8 mouse cellular contexts compared by ENCODE assay signal in the genomic region with DNA sequence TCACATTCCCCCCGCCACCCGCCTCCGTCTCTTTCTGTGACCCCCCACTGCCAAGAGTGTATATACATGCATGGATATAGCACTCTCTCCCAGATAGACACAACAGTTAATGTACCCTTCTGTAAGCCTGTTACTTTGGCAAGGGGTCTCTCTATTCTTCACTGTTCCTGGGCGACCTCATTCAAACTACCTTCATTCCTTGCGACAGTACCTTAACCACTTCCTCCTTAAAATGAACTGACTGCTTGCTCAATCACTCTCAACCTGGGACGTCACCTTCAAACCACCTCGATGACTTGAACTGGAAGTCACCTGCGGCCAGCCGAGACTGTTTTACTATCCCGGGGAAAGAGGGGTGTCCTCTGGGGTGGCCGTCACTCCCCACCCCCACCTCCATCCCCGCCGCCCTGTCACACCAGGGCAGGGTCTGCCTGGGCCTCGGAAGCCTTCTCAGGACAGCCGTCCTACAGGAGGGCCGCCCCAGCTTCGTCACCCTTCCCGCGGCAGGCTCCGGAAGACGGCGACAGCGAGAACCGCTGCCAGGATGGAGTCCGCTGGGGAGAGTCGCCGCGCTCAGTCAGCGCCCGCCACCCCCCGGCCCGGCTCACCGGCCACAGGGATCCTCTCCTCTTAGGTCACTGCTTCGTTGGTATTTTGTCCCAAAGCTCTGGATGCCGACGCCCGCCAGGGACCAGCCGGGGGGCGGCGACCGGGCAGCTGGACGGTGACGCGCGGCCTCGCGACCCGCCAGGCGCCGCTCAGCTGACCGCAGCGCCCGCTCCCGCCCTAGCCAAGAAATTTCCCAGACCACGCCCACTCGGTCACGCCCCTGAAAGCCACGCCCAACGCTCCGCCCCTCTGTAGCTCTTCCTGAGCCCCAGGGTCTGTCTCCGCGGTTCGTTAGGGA. TPM values are rescaled to one million over a fixed set of nuclear protein-coding genes. Genes with fewer than 3 reads are reported as not detected.
A peak's percentile ranks its signal among the peaks of the same experiment; 100 is the strongest.
DNase-seq lines count a peak whose midpoint lies in the region; ATAC-seq and TF ChIP-seq lines count a peak whose summit lies in the region.

Gene Optn, minus strand, starts transcription at position 753 of the 907 bp plus-strand sequence.

- H3K27me3 ChIP-seq in C2C12 (ENCODE audit: control insufficient read depth, insufficient read depth, insufficient read length), result no peaks in the 10 kb centered on the region
- no peaks in the 10 kb centered on the region for H3K27me3 ChIP-seq in heart, embryonic 14.5 days (ENCODE audit: control insufficient read depth, insufficient read depth, low read length)
- no peaks in the 10 kb centered on the region for H3K27me3 ChIP-seq in liver, embryonic 12.5 days (replicated peaks)
- H3K27me3 ChIP-seq in splenic B cell, adult 2 months (ENCODE audit: control insufficient read depth, insufficient read depth, low read length, poor library complexity, severe bottlenecking), result no peaks in the 10 kb centered on the region

- H3K9ac ChIP-seq in heart, embryonic 14.5 days (ENCODE audit: low read length), result peak within 1 kb of the TSS; percentile 79
- peak within 1 kb of the TSS; percentile 79 for H3K9ac ChIP-seq in liver, embryonic 12.5 days

- peaks cover 21% of the 10 kb centered on the region for H3K79me2 ChIP-seq in C2C12 (ENCODE audit: control insufficient read depth, insufficient read depth)

- no peak for TF ChIP-seq CTCF in C2C12 (IDR thresholded peaks at IDR 0.05; ENCODE audit: control insufficient read depth, insufficient read depth, insufficient read length)

- no peaks in the 10 kb centered on the region for H3K36me3 ChIP-seq in C2C12 (ENCODE audit: control insufficient read depth, insufficient read depth)
- H3K36me3 ChIP-seq in heart, embryonic 14.5 days (ENCODE audit: control insufficient read depth, insufficient read depth, low read length), result no peaks in the 10 kb centered on the region
- H3K36me3 ChIP-seq in liver, embryonic 12.5 days, result peaks cover 3% of the 10 kb centered on the region; the same call in 1 of the 2 replicates
- no peaks in the 10 kb centered on the region for H3K36me3 ChIP-seq in splenic B cell, adult 2 months (ENCODE audit: control insufficient read depth, insufficient read depth, low read length, poor library complexity, severe bottlenecking)

- peak within 1 kb of the TSS; percentile 87 for H3K4me2 ChIP-seq in heart, embryonic 14.5 days (ENCODE audit: low read length)
- H3K4me2 ChIP-seq in liver, embryonic 12.5 days, result peak within 1 kb of the TSS; percentile 90

- H3K4me3 ChIP-seq in C2C12 (ENCODE audit: insufficient read depth, poor library complexity, severe bottlenecking), result peak within 1 kb of the TSS; percentile 44
- H3K4me3 ChIP-seq in heart, embryonic 14.5 days (ENCODE audit: control insufficient read depth in 1 of 2, insufficient read depth in 1 of 2, low read depth in 1 of 2, low read length in 2 of 2), result peak within 1 kb of the TSS; percentile 66 to 83
- H3K4me3 ChIP-seq in liver, embryonic 12.5 days, result peak within 1 kb of the TSS; percentile 72

- peak within 1 kb of the TSS in 1 of 2 experiments; percentile 66; a peak in 2 of 4 replicates for H3K27ac ChIP-seq in heart, embryonic 14.5 days (replicated peaks in 1 of 2; ENCODE audit: control insufficient read depth in 1 of 2, insufficient read depth in 1 of 2, low read depth in 2 of 2, low read length in 2 of 2)
- H3K27ac ChIP-seq in liver, embryonic 12.5 days, result peak within 1 kb of the TSS; percentile 78

- ATAC-seq in heart, embryonic 14.5 days (ENCODE audit: insufficient number of reproducible peaks, insufficient read depth, low FRiP score, low read depth), result peak; percentile 92
- peak; percentile 88 for ATAC-seq in liver, embryonic 12.5 days

- peak; percentile 84 for DNase-seq in c-Kit-negative CD71-positive TER-119-positive erythroid progenitor cells, embryonic 14.5 days (ENCODE audit: low read depth, low spot score)
- DNase-seq in fibroblast of lung, adult 2 months (ENCODE audit: low read depth), result peak; percentile 51
- peak; percentile 92 for DNase-seq in kidney, postnatal 14 days
- DNase-seq in naive thymus-derived CD4-positive, alpha-beta T cell, adult 2 months (ENCODE audit: low read depth), result peak; percentile 54
- DNase-seq in splenic B cell, adult 2 months (ENCODE audit: low read depth, low spot score), result peak; percentile 80

- peak within 1 kb of the TSS; percentile 81 for H3ac ChIP-seq in C2C12 (ENCODE audit: control insufficient read depth, insufficient read length, low read depth)

- H3K79me3 ChIP-seq in C2C12 (ENCODE audit: low read depth), result peaks cover 2% of the 10 kb centered on the region

- peaks cover 2 to 3% of the 10 kb centered on the region in 2 experiments; a peak in 2 of 4 replicates for H3K4me1 ChIP-seq in heart, embryonic 14.5 days (ENCODE audit: control insufficient read depth in 2 of 2, insufficient read depth in 2 of 2, low read length in 2 of 2)
- peaks cover 48% of the 10 kb centered on the region for H3K4me1 ChIP-seq in liver, embryonic 12.5 days

- no peaks in the 10 kb centered on the region for H3K9me3 ChIP-seq in heart, embryonic 14.5 days (ENCODE audit: control insufficient read depth, low read length)
- H3K9me3 ChIP-seq in liver, embryonic 12.5 days (replicated peaks), result no peaks in the 10 kb centered on the region

- 2% methylated on average over 62 of the region's 63 CpGs for WGBS in heart, embryonic 14.5 days
- 2% methylated on average over 63 of the region's 63 CpGs for WGBS in liver, embryonic 12.5 days (ENCODE audit: insufficient replicate concordance)

TF ChIP-seq in C2C12, 6 proteins besides CTCF, POLR2A, EP300 and RAD21:
- TF ChIP-seq CEBPB (IDR thresholded peaks at IDR 0.05; ENCODE audit: low read depth), result peak; percentile 44
- no peak for TF ChIP-seq MAX (IDR thresholded peaks at IDR 0.05)
- no peak for TF ChIP-seq USF1 (IDR thresholded peaks at IDR 0.05; ENCODE audit: low read depth)
- no peak for TF ChIP-seq MYOD1 (IDR thresholded peaks at IDR 0.05; ENCODE audit: control insufficient read depth, insufficient read length, low read depth)
- no peak for TF ChIP-seq FOSL1 (IDR thresholded peaks at IDR 0.05; ENCODE audit: insufficient read depth, low read length, poor library complexity, severe bottlenecking)
- no peak for TF ChIP-seq MYOG (IDR thresholded peaks at IDR 0.05; ENCODE audit: control insufficient read depth, extremely low read depth, insufficient read length)

RNA-seq across cellular contexts. Expression of gene Optn, which starts in this region (rescaled TPM):
- polyA plus RNA-seq in C2C12 (2012; fragmentation: generic; extraction: Trizol), result 7.4 TPM
- 14.5 and 14.8 TPM in 2 replicates for polyA plus RNA-seq in heart, embryonic 14.5 days (2014; fragmentation: Nextera tagmentation; extraction: Ambion mirVana)
- 18.5 and 18.7 TPM in 2 replicates for polyA plus RNA-seq in liver, embryonic 12.5 days (2016; fragmentation: Nextera tagmentation; extraction: Ambion mirVana)
